Mouse (Mus musculus): ENCODE results near the gene Mfap5.
"Not testable (repeated sequence)": the region's sequence is repeated elsewhere in the genome, so short reads cannot be mapped to it uniquely, and the experiment has no call there.

The Mfap5 gene

DNA sequence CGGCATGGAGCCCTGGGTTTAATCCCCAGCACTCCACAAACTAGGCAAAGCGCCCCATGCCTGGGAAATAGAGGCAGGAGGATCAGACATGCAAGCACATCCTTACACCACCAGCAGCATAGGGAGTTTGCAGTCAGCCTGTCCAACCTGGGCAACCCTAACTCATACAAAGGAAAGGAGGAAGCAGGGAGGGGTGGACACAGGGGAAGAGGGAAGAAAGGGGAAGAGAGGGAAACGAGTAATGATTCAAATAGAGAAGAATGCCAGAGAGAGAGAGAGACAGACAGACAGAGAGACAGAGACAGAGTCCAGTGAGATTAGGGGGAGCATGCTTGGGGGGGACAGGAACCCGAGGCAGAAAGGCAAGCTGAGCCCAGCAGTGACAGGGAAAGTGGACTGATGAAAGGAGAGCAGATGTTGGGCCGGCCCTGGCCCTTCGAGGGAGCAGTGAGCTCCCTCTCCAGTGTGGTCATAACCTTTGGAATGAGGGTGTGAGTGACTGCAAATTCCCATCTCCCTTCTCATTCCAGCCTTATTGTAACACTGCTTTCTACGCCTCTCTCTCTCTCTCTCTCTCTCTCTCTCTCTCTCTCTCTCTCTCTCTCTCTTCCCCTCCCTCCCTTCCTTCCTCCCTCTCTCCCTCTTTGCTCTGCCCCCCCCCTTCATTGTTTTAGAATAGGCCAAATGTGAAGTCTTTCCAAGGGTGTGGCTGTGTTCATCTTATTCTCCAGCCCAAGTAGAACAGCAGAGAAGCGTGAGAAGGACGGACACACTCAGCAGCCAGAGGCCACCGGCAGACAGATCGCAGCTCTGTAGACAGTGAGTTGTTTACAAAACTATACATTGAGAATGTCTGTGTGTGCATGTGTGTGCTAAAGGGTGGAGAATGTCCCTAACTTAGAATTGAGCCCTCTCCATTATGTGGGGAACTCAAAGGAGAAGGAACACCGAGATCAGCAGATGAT, 7.6 kb downstream of the Mfap5 start:
- DNase-seq (ENCODE audit: low spot score), result no peak

DNA sequence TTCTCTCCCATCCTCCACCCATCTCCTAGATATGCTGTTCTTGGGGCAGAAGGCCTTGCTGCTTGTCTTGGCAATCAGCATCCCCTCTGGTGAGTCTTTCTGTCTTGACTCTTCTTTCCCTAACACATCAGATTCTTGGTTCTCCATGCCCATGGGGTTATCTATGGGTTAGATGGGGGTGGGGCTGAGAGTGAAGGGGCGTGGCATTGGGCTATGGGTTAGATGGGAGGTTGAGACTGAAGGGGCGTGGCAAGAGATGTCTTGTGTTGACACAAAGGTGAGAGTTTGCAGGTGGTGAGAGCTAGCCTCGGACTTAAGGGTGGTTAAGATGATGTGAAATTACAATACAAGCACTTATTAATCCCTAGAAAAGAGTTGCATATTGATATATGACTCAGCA, 8.7 kb downstream of the Mfap5 start:
- DNase-seq (ENCODE audit: low spot score), result no peak

DNA sequence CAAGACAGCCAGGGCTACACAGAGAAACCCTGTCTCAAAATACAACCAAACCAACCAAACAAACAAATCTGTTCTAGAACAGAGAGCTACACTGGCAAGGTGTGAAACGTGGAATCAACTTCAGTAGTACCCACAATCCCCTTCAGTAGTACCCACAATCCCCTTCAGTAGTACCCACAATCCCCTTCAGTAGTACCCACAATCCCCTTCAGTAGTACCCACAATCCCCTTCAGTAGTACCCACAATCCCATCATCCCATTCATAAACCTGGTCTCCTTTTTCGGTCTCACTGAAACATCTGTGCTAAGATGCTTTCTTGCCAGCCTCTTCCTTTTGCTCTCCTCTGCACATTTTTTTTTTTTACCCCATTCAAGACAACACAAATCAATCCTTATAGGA, 10.1 kb downstream of the Mfap5 start:
- not testable (repeated sequence) for DNase-seq (ENCODE audit: low spot score)

DNA sequence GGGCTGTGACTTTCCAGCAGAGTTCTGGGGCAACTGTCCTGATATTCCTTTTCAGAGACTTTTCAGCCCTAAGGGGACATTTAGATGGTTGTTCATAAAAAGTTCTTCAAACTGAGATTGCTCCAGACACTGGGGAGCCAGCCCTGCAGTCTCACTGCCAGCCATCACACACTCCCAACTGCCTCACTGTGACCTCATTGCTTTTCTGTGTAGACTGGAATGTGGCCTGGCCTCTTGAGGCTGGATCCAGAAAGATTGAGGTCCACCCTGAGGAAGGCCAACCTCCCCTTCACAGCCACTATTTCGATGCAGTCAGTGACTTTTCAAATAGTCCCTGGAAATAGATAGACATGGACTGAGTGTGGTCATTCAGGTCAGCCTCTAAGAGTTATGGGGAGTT, 12.0 kb downstream of the Mfap5 start:
- no peak for DNase-seq (ENCODE audit: low spot score)

DNA sequence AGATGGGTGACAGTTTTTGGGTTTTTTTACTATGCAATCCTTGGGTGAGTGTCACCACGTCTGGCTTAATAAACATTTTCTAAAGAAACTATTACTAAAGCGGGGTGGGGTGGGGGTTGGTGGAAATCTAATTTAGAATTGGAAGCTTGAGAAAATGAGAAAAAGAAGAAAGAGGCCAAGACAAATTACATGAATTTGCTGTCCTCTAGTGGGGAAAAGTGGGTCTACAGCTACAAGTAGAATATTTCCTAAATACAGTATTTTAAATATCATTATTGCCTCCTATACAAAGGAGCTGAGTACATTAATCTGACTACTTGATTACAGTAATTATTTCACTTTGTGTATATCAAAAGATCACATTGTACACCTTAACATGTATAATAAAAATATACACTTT, 13.7 kb downstream of the Mfap5 start:
- no peak for DNase-seq (ENCODE audit: low spot score)

DNA sequence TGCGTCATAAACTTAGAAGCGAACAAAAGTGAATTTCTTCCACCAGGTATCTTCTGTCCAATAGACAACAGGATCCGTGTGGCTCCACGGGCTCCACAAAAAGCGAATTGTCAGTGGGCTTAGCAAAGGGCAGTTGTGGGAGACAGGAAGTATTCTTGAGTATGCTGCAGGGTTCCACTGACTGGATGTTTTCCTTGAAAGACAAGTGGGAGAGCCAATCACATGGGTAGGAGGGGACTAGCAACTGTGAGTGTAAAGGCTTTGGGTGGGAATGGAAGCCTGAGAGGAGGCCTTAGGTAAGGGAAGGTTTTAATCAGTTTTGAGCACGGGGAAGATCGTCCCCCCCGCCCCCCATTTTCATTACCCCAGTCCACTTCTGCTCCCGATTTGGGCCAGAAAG, 16.9 kb downstream of the Mfap5 start:
- no peak for DNase-seq (ENCODE audit: low spot score)

DNA sequence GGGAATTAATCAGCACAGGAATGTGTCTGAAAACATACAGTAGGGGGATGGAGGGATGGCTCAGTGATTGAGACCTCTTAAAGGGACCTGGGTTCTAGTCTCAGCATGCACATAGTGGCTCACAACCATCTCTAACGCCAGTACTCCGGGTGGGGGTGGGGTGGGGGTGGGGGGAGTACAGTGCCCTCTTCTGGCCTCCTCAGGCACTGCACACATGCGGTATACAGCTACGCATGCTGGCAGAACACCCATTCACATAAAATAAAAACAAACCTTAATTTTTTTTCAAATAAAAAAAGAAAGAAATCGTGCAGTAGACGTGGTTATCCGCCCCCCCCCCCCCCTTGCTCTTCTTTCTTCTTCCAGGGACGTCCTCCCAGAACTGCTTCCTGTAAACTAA, 17.6 kb downstream of the Mfap5 start:
- DNase-seq (ENCODE audit: low spot score), result no peak

DNA sequence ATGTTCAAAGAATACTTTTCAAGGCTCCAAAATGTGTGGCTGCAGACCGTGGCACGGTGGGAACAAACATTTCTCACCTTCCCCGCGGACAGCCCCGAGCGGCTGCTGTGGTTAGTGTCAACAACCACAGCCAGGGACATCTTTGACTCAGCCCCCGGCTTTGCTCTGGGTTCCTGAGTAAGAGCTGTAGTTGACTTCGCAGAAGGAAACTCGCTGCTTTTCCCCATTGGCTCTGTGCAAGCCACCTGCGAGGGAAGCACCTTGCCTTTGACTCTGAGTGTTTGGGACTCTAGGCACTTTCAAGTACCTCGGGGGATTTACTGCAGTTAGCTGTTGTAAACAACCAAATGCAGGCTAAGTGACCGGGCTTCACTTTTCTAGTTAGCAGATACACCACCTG, 22.0 kb downstream of the Mfap5 start:
- no peak for DNase-seq (ENCODE audit: low spot score)

DNA sequence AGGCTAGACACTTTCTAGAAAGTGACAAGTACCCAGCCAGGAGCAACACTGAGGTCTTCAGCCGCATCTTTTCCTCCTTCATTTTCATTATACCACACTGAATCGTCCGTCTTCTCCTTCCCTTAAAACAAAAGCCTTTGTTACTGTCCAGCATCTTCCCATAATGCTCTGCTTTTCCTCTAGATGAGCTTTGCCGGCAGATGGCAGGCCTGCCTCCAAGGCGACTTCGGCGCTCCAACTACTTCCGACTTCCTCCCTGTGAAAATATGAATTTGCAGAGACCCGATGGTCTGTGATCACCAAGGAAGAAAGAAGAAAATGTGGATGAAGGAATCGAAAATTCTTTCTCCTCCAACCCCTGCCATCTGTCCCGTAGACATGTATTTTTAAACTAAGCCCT, 22.5 kb downstream of the Mfap5 start:
- DNase-seq (ENCODE audit: low spot score), result no peak

DNA sequence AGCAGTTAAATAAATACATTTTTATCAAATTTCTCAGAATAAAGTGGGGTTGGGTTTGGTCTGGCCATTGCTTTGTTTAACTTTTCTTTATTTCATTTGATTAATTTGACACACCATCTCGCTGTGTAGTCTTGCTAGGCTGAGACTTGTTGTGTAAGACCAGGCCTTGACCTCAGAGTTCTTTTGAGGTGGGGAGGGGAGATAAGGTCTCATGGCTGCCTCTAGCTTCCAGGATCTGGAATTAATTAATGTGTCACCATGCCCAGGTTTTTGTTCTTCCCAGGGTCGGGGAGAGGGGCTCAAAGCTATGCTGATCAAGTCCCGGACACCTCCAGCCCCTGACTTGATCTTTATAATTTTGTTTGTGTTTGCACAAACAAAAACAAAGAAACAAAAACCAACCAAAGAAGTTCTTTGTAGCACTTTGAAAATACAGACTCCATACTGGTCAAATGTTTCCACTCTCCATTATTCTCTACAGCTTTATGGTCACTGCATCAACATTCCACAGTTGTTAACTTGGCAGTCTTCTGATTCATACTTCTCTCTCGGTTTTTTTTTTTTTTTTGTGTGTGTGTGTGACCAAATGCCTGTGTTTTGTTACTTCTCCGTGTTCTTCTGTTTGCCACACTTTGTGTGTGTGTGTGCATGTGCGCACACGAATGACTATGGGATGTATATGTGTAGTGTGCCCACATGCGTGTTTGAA, 26.0 kb downstream of the Mfap5 start:
- no peak for DNase-seq (ENCODE audit: low spot score)

DNA sequence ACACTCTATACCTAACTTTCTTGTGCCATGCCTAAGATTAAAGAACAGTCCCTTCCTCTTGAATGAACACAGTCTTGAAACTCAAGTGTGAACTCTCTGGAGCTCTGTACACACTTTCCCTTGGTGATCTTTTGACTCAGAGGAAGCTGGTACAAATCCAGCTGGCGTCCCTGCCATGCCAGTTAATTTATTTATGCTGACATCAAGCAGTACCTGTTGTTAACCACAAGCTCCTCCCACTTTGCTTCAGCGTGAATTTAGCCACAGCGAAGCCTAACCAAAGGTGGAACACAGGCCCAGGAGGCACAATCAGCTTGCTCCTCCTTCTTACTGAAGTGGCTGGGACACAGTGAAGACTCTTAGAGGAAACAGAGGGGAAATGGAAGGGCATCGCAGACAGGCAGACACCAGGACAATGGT, 27.2 kb downstream of the Mfap5 start:
- DNase-seq (ENCODE audit: low spot score), result no peak

DNA sequence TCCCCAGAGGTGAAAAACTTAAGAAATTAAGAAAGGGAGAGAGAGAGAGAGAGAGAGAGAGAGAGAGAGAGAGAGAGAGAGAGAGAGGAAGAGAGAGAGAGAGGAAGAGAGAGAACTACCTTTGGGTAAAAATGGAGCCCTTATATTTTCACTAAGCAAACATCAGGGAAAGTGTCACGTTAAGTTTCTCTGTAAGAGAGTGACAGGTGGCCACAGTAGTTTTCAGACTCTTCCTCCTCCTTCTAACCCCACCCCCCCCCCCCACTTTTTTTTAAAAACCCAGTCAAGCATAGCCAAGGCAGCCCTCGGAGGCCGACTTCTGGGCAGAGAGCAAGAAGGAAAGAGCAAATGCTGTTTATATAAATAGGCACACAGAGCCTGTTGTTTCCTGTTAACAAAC, 28.4 kb downstream of the Mfap5 start:
- DNase-seq (ENCODE audit: low spot score), result no peak

DNA sequence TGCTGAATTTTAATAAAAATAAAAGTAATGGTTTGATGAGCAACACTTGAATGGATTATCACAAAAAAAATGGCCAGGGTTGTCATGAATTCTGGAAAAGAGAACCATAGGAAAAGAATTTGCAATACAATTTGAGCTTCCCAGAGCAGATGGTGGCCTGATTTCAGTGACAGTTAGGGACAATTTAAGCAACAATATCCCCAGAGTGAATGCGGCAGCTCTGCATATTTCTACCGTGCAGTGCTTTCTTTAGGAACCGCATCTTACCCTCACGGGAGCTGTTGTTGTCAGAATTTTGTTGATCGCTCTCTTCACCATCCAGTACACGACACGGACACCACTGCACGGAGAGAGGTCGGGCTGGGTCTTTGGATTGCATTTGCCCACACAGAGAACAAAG, 33.9 kb downstream of the Mfap5 start:
- no peak for DNase-seq (ENCODE audit: low spot score)

DNA sequence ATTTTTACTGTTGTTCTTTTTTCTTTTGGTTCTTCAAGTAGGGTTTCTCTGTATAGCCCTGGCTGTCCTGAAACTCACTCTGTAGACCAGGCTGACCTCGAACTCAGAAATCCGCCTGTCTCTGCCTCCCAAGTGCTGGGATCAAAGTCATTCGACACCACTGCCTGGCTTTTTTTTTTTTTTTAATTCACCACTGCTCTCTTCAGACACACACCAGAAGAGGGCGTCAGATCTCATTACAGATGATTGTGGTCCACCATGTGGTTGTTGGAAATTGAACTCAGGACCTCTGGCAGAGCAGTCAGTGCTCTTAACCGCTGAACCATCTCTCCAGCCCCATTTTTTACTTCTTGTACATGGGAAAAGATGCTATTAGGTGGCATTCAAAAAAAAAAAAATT, 36.8 kb downstream of the Mfap5 start:
- not testable (repeated sequence) for DNase-seq (ENCODE audit: low spot score)

DNA sequence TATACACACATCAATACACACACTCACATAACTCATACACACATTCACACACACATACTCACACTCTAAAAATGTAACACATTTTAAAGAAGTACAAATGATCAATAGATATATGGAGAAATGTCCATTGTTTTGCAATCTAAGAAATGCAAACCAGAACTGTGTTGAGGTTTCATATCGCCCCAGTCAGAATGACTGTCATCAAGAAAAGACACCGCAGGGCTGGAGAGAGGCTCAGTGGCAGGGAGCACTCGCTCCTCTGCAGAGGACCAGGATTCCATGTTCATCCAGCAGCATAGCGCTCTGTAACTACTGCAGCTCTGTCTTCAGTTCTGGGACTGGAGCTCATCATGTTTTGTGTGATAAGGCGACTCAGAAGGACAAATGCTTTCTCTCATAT, 37.9 kb downstream of the Mfap5 start:
- DNase-seq (ENCODE audit: low spot score), result no peak

DNA sequence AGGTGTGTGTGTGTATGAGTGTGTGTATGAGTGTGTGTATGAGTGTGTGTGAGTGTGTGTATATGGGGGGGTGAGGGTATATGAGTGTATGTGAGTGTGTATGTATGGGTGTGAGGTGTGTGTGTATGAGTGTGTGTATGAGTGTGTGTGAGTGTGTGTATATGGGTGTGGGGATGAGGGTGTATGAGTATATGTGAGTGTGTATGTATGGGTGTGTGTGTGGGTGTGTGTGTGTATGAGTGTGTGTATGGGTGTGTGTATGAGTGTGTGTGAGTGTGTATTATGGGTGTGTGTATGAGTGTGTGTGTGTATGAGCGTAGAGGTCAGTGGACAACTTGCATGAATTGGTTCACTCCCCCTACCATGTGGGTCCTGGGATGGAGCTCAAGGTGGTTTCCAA, 39.0 kb downstream of the Mfap5 start:
- no peak for DNase-seq (ENCODE audit: low spot score)

DNA sequence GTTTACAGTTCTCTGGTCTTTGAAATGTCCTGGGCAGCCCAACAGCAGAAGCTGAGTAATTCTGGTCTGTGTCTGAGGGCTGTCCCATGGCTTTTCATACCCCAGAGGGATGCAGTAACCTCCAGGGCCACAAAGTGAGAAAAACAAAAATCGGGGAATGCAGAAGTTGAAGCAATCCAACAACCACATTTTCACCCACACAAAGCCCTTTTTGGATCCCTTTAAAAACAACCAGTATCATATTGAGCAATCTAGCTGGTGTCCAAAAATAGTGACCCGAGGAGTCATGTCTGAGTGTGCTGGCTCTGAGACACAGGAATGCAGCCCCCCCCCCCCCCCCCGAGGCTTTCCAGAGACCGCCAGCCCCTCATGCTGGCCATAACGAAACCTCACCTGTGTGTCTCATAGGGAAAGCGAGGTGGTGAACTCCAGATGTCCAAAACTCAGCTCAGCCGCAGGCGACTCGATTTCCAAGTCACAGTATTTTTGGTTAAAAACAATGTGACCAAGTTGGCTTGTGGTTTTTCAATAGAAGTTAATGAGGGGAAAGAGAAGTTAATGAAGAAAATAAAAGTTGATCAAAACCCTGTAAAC, 39.7 kb downstream of the Mfap5 start:
- no peak for DNase-seq (ENCODE audit: low spot score)

DNA sequence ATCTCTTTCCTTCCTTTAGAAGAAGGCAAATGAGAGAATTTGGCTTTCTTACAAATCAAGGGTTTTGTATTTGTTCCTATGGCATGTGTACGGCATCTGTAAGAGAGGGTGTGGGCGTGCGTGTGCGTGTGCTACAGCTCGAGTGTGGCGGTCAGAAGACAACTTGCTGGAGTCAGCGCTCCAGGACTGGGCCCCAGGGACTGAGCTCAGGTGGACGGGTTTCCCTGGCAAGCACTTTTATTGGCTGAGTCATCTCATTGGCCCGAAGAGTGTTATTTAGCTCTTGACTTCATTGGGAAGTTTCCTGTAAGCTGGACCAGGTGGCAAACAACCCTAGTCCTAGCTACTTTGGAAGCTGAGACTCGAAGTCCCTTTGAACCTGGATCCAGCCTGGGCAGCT, 40.3 kb downstream of the Mfap5 start:
- DNase-seq (ENCODE audit: low spot score), result no peak

DNA sequence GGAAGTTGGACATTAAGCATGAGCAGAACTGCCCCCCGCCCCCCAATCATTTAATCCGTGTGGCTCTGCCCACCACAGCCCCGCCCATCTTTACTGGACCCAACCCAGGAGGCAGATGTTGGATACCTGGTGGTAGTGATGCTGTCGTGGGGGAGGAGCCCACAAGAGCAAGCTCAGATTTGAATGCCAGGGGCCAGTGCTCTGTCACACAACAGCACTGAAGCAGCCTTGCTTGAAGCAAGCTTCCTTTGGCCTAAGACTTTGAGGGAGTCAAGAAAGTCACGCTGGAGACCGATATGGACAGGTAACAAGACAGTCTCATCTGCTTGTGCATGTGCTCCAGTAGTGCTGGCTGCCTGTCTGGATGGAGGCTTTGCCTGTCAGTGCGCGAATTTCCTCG, 48.0 kb downstream of the Mfap5 start, which contains the start of gene Aicda:
TSS of gene Aicda (plus strand) at position 196 of the 400 bp plus-strand sequence.
- no peak for DNase-seq (ENCODE audit: low spot score)

DNA sequence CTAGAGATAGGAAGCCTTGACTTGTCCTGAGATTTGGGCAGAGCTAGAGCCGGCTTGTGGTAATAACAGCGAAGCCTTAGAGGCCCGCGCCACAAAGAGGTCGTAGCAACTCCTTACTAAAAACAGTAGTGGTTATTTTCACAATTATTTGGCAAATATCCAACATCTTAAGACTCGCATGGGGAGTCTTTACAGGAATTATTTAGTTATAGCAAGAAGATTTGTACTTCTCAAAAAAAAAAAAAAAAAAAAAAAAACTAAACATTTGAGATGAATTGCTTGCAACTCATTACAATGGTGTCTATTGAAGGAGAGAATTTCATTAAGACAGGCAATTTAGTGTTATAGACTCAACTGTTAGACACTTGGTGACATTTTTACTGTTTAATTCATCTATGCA, 48.5 kb downstream of the Mfap5 start:
- no peak for DNase-seq (ENCODE audit: low spot score)

DNA sequence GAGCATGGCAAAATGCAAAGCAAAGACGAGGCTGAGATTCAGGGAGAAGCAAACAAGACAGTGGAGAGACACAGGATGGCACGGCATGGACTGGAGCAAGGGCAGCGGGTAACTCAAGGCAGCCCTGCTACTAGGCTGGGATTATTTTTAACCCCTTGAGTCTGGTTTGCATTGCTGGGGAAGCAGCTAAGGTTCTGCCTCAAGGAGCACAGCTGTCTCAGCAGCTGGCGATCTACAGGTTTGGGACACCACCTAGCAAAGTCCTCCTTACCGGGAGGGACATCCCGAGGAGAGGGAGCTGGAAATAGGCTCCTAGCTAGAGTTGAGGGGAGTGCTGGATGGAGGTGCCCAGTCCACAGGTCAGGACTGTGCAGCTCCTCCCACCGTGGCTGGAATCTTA, 49.6 kb downstream of the Mfap5 start:
- DNase-seq (ENCODE audit: low spot score), result no peak

DNA sequence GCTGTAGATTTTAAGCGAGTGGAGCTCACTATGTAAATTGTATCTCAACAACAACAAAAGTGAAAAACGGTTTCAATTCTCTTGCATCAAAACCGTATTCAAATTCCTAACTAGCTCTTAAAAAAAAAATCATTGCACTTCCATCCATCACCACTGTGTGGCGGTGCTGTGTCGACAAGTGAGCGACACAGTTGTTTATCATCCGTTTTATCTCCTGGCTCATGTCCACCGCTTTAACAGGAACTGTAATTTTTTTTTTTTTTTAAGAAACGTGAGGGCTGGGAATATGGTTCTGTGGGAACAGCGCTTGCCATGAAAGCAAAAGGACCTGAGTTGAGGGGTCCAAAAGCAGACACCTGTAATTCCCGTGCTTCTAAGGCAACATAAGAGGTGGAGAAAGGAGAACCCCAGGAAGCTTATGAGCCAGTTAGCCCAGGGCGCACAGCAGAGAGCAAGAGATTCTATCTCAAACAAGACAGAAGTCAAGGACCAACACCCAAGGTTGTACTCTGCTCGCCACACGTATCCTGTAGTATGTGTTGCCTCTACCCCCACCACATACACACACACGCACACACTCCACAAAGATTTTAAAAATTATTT, 51.4 kb downstream of the Mfap5 start:
- DNase-seq (ENCODE audit: low spot score), result peak; percentile 43

DNA sequence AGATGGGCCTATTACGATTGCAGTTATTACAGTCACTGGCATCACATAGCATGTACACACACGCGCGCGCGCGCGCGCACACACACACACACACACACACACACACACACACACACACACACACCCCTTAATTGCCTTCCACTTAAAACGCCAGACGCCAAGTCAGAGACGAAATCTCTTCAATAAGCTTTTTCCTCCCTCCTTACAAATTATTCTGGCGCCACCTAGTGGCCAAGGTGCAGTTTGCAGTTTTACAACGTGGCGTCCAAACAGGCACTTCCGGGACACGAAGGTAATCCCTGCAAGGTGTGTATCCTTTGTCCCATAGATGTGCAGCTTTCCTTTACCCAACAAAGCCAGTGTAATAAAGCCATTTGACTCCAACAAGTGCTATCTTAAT, 54.8 kb downstream of the Mfap5 start:
- peak; percentile 25 for DNase-seq (ENCODE audit: low spot score)

Data from left cerebral cortex, adult 11 months (tissue).